Mouse (Mus musculus): ENCODE results near the gene Ddx5. TPM values are rescaled to one million over a fixed set of nuclear protein-coding genes. Genes with fewer than 3 reads are reported as not detected.
A peak's percentile ranks its signal among the peaks of the same experiment; 100 is the strongest.
"Not testable (repeated sequence)": the region's sequence is repeated elsewhere in the genome, so short reads cannot be mapped to it uniquely, and the experiment has no call there.

Ddx5 gene
- total and polyA plus RNA-seq, 2 experiments from 2014 or later = 274 to 288 TPM

GRCm38 (mm10) chr11:106815761-106816160 lies 26.8 kb upstream of the Ddx5 start:
- ATAC-seq = no peak
- no peak for TF ChIP-seq CTCF (IDR thresholded peaks at IDR 0.05; ENCODE audit: low read depth)
- peak overlapping the region; percentile 67 for H3K27ac ChIP-seq
- peaks cover 47% of the 10 kb centered on the region for H3K36me3 ChIP-seq (ENCODE audit: insufficient read depth, low read length)
- no peak overlapping the region for H3K9ac ChIP-seq (replicated peaks; ENCODE audit: low read length)
- no peak overlapping the region for H3K4me2 ChIP-seq (ENCODE audit: low read depth, low read length)
- no peak for DNase-seq (ENCODE audit: low spot score)
- H3K27me3 ChIP-seq (ENCODE audit: insufficient read depth, low read length) = no peaks in the 10 kb centered on the region
- WGBS = 98% methylated on average over 2 of the region's 2 CpGs
- H3K9me3 ChIP-seq (ENCODE audit: low read length) = no peaks in the 10 kb centered on the region
- no peak overlapping the region for H3K4me3 ChIP-seq (ENCODE audit: low read length)
- H3K4me1 ChIP-seq (ENCODE audit: insufficient read depth, low read length) = 0 out of 2 replicates have a peak, but pooled peaks cover 4% of the 10 kb centered on the region

GRCm38 (mm10) chr11:106815331-106815730 lies 26.3 kb upstream of the Ddx5 start:
- peak overlapping the region; percentile 26; the same call in 1 of the 2 replicates for H3K27ac ChIP-seq
- no peaks in the 10 kb centered on the region for H3K27me3 ChIP-seq (ENCODE audit: insufficient read depth, low read length)
- ATAC-seq = no peak

GRCm38 (mm10) chr11:106814601-106815320 lies 25.8 kb upstream of the Ddx5 start:
- H3K4me3 ChIP-seq (ENCODE audit: low read length) = no peak overlapping the region
- no peak for TF ChIP-seq CTCF (IDR thresholded peaks at IDR 0.05; ENCODE audit: low read depth)
- no peaks in the 10 kb centered on the region for H3K9me3 ChIP-seq (ENCODE audit: low read length)
- 0 out of 2 replicates have a peak, but pooled peaks have one; percentile 56 for ATAC-seq
- 70% methylated on average over 14 of the region's 14 CpGs for WGBS
- H3K4me1 ChIP-seq (ENCODE audit: insufficient read depth, low read length) = 0 out of 2 replicates have a peak, but pooled peaks cover 3% of the 10 kb centered on the region
- peak; percentile 51 for DNase-seq (ENCODE audit: low spot score)
- H3K27me3 ChIP-seq (ENCODE audit: insufficient read depth, low read length) = no peaks in the 10 kb centered on the region
- peak overlapping the region; percentile 38; the same call in 1 of the 2 replicates for H3K27ac ChIP-seq
- H3K36me3 ChIP-seq (ENCODE audit: insufficient read depth, low read length) = peaks cover 43% of the 10 kb centered on the region
- H3K4me2 ChIP-seq (ENCODE audit: low read depth, low read length) = no peak overlapping the region
- no peak overlapping the region; the same call in 1 of the 2 replicates for H3K9ac ChIP-seq (replicated peaks; ENCODE audit: low read length)

More at GRCm38 (mm10) chr11:106815331-106815730, 26.3 kb upstream of the Ddx5 start:
- no peak for TF ChIP-seq CTCF (IDR thresholded peaks at IDR 0.05; ENCODE audit: low read depth)
- Histone ChIP-seq H3K4me3 (ENCODE audit: low read length) (no peak overlapping the region), H3K4me2 (ENCODE audit: low read depth, low read length) (no peak overlapping the region), H3K9ac (replicated peaks; ENCODE audit: low read length) (no peak overlapping the region; the same call in 1 of the 2 replicates), H3K36me3 (ENCODE audit: insufficient read depth, low read length) (peaks cover 47% of the 10 kb centered on the region), H3K4me1 (ENCODE audit: insufficient read depth, low read length) (0 out of 2 replicates have a peak, but pooled peaks cover 4% of the 10 kb centered on the region), H3K9me3 (ENCODE audit: low read length) (no peaks in the 10 kb centered on the region)
- WGBS = 81% methylated on average over 2 of the region's 2 CpGs
- no peak for DNase-seq (ENCODE audit: low spot score)

DNA sequence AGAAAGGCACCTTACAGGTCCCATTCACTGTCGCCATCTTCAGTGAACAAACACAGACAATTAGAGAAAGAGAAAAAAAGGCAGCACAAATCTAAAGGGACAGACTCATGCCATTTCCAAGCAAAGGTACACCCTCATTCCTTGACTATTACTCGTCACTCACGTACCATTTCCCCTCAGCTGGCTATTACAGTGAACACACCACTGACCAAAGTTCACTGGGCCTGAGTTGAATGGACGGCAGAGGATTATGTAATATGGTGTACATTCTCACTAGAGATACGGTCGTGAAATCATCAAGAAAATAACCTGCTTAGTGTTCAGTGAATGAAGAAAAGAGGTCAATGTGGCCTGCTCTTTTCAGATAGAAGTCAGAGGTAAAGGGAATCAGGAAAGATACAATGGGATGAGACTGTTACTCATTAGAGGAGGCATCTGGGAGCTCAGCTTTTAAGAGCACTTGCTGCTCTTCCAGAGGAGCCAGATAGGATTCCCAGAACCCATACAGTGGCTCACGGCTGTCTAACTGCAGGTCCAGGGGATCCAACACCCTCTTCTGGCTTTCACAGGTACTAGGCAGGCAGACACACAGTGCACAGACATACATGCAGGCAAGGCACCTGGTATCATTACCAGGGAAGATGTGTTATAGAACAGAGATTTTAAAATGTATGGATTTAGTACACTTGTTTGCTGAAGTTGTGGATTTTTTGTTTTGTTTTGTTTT lies 23.6 kb upstream of the Ddx5 start:
- no peak overlapping the region for H3K4me3 ChIP-seq (ENCODE audit: low read length)
- peaks cover 42% of the 10 kb centered on the region for H3K36me3 ChIP-seq (ENCODE audit: insufficient read depth, low read length)
- DNase-seq (ENCODE audit: low spot score) (no peak), ATAC-seq (no peak)
- H3K27ac ChIP-seq = no peak overlapping the region
- H3K4me1 ChIP-seq (ENCODE audit: insufficient read depth, low read length) = no peaks in the 10 kb centered on the region
- TF ChIP-seq CTCF (IDR thresholded peaks at IDR 0.05; ENCODE audit: low read depth) = no peak
- H3K4me2 ChIP-seq (ENCODE audit: low read depth, low read length) = no peak overlapping the region
- 89% methylated on average over 7 of the region's 7 CpGs for WGBS
- H3K9me3 ChIP-seq (ENCODE audit: low read length) = no peaks in the 10 kb centered on the region
- no peak overlapping the region for H3K9ac ChIP-seq (replicated peaks; ENCODE audit: low read length)
- no peaks in the 10 kb centered on the region for H3K27me3 ChIP-seq (ENCODE audit: insufficient read depth, low read length)

DNA sequence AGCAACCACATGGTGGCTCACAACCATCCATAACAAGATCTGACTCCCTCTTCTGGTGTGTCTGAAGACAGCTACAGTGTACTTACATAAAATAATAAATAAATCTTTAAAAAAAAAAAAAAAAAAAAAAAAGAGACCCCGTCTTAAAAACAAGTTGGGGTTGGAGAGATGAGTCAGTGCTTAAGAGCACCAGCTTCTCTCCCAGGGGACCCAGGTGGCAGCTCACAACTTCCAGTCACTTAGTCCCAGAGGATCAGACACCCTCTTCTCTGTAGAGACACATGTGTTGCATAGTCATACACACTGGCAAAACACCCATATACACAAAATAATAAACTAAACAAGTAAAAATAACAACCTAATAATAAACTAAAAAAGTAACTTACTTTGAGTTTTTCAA lies 18.5 kb upstream of the Ddx5 start:
- H3K4me3 ChIP-seq (ENCODE audit: low read length); DNase-seq (ENCODE audit: low spot score); ATAC-seq; H3K9me3 ChIP-seq (ENCODE audit: low read length); H3K27ac ChIP-seq; H3K4me2 ChIP-seq (ENCODE audit: low read depth, low read length); H3K27me3 ChIP-seq (ENCODE audit: insufficient read depth, low read length); H3K4me1 ChIP-seq (ENCODE audit: insufficient read depth, low read length); H3K9ac ChIP-seq (replicated peaks; ENCODE audit: low read length): not testable (repeated sequence)
- peaks cover 14% of the 10 kb centered on the region for H3K36me3 ChIP-seq (ENCODE audit: insufficient read depth, low read length)
- WGBS = 100% methylated on average over 1 of the region's 1 CpGs

DNA sequence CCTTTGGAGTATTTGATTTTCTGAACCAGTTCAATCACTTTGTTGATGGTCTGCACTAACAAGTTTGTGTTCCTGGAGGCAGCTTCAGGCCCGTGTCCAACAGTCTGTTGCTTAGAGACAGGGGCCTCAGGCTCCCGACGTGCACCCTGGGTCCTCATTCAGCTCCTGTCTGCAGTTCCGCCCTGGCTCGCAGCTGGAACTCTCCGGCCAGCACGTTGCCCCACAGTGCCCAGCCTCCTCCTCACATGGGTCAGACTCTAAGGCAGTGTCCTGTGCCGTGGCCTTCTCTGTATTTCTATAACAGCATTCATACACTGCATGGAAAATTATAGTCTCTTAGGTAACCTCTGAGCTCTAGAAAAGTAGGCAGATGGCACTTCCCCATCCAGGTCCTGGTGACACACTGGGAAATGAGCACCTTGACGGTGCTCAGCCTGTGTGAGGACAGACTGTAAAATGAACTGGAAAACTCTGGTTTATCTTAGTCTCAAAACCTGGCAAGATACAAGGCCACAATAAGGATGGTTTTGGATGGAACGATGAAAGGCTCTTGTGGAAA lies 13.2 kb upstream of the Ddx5 start:
- no peak overlapping the region for H3K4me3 ChIP-seq (ENCODE audit: low read length)
- ATAC-seq = no peak
- no peaks in the 10 kb centered on the region for H3K27me3 ChIP-seq (ENCODE audit: insufficient read depth, low read length)
- 53% methylated on average over 10 of the region's 10 CpGs for WGBS
- H3K4me1 ChIP-seq (ENCODE audit: insufficient read depth, low read length) = no peaks in the 10 kb centered on the region
- H3K36me3 ChIP-seq (ENCODE audit: insufficient read depth, low read length) = peaks cover 35% of the 10 kb centered on the region
- TF ChIP-seq CTCF (IDR thresholded peaks at IDR 0.05; ENCODE audit: low read depth) = no peak
- no peaks in the 10 kb centered on the region for H3K9me3 ChIP-seq (ENCODE audit: low read length)
- DNase-seq (ENCODE audit: low spot score) = peak; percentile 40
- no peak overlapping the region for H3K4me2 ChIP-seq (ENCODE audit: low read depth, low read length)
- H3K9ac ChIP-seq (replicated peaks; ENCODE audit: low read length) = no peak overlapping the region
- H3K27ac ChIP-seq = no peak overlapping the region; the same call in 1 of the 2 replicates
